Mouse (Mus musculus) heart, postnatal 0 days (tissue): ENCODE measurements at regions not wholly inside any gene's neighbourhood (a gene's known extent, or its start where the extent isn't known, plus 50 kb on each side); places are given as distances from the start of the nearest gene placed in this dataset.

Source experiments
- ATAC-seq: fragments of 200-750 bp; cut with Nextera tagmentation; 2 replicates; pipeline ENCODE4 v1.8.0; 2017; ENCODE audit warnings: low read depth, moderate number of reproducible peaks, moderate library complexity; ENCODE audit not compliant: insufficient read depth
- DNase-seq: peaks from one replicate; pipeline ENCODE4 v3.0.0-alpha.2; 2016; ENCODE audit warnings: low spot score
- H3K27ac ChIP-seq: fragments of 300-500 bp; sonication (generic); 2 replicates; pipeline ENCODE4 v1.5.1; 2014; ENCODE audit warnings: low read depth, mild to moderate bottlenecking
- H3K27me3 ChIP-seq: fragments of 300-500 bp; sonication (generic); 2 replicates; pipeline ENCODE4 v1.6.1; 2014; ENCODE audit warnings: low read length, mixed read lengths; ENCODE audit not compliant: control insufficient read depth, insufficient read depth
- H3K36me3 ChIP-seq: fragments of 300-500 bp; sonication (generic); replicated peaks from 2 replicates; pipeline ENCODE4 v1.6.1; 2014; ENCODE audit warnings: low read length, mixed read lengths; ENCODE audit not compliant: control insufficient read depth, insufficient read depth
- H3K4me1 ChIP-seq: fragments of 300-500 bp; sonication (generic); 2 replicates; pipeline ENCODE4 v1.6.1; 2014; ENCODE audit warnings: antibody characterized with exemption; ENCODE audit not compliant: control insufficient read depth, insufficient read depth
- H3K4me2 ChIP-seq: fragments of 300-500 bp; sonication (generic); 2 replicates; pipeline ENCODE4 v1.6.1; 2014; ENCODE audit warnings: low read depth, mild to moderate bottlenecking, low read length, moderate library complexity
- H3K4me3 ChIP-seq: fragments of 300-500 bp; sonication (generic); 2 replicates; pipeline ENCODE4 v1.5.1; 2014; ENCODE audit warnings: low read depth, low read length
- H3K9ac ChIP-seq: fragments of 300-500 bp; sonication (generic); replicated peaks from 2 replicates; pipeline ENCODE4 v1.6.1; 2014; ENCODE audit warnings: low read depth, low read length, mixed read lengths
- H3K9me3 ChIP-seq: fragments of 300-500 bp; sonication (generic); replicated peaks from 2 replicates; pipeline ENCODE4 v1.6.1; 2016; ENCODE audit warnings: low read length; ENCODE audit not compliant: control insufficient read depth
- CTCF ChIP-seq: IDR thresholded peaks from 2 replicates; pipeline ENCODE4 v1.5.1; 2016; ENCODE audit warnings: antibody characterized with exemption, control low read depth, low read depth
- EP300 ChIP-seq: IDR thresholded peaks from 2 replicates; pipeline ENCODE4 v1.6.1; 2016; ENCODE audit warnings: antibody characterized with exemption, low read depth
- WGBS: fragments of 180-500 bp; shearing (Covaris S2); extraction: QIAGEN DNeasy Blood & Tissue Kit; methylation state at CpG from one replicate; pipeline ENCODE4 v1.1.7; 2014; 5-methylcytosine and 5-hydroxymethylcytosine counted together

DNA sequence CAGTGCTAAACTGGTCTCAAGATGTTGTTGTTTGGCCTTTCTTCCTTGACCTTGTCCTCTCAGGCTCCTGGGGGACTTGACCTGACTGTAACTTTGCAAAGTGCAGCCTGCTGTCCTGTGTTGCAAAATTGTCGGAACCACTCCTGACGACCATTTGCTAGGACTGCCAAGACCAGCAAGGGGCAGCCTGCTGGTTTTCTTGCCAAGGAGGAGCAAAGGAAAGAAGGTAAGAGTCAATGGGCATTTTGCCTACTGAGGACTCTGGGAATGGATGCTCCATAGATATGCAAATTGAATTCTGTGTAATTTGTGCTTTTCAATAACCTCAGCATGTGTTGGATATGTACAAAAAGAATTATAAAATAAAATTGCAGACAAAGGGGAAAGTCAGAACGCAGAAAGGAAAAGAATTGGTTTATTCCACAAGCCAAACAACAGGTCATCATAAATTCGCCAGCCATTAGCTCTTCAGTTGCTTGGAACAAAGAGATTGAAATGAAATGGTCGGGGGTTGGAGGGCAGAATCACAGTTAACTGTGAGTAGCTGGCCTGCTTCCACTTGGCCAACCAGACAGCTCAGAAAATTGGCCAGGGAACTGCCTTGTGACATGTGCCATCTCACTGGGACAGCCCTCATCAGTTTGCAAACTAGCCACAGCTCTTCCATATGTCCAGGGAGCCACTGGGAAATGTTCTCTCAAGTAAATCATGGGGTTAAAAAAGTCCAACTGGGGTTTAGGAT is 256.5 kb upstream of the Gm10192 start:
- TF ChIP-seq CTCF (no peak), EP300 (no peak)
- Histone ChIP-seq H3K4me1 (no peaks in the 10 kb centered on the region), H3K4me3 (no peak overlapping the region), H3K36me3 (no peaks in the 10 kb centered on the region), H3K27ac (no peak overlapping the region), H3K9ac (no peak overlapping the region), H3K27me3 (no peaks in the 10 kb centered on the region), H3K9me3 (no peaks in the 10 kb centered on the region; the same call in 1 of the 2 replicates), H3K4me2 (no peak overlapping the region)
- ATAC-seq (no peak), DNase-seq (no peak)
- 76% methylated on average over 5 of the region's 5 CpGs for WGBS

DNA sequence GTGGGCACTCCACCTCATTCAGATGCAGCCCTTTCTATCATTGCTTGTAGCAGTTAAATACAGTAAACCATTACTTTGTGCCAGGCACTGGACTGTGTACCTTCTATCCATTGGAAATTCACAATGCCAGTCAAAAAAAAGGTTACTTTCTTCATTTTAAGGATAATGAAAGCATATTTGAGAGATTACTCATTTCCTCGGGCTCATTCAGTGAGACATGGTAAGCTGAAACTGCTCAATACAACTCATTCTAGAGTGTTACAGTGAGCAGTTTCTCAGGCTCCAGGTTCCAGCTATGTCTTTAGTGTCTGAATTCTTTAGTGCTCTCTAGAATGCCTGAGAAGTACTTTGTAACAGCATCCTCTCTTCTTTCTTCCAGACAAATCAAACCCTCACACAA is 249.7 kb upstream of the Gm10192 start:
- Histone ChIP-seq H3K36me3 (no peaks in the 10 kb centered on the region), H3K27me3 (no peaks in the 10 kb centered on the region), H3K27ac (no peak overlapping the region), H3K9me3 (no peaks in the 10 kb centered on the region), H3K4me2 (no peak overlapping the region), H3K4me1 (no peaks in the 10 kb centered on the region), H3K4me3 (no peak overlapping the region), H3K9ac (no peak overlapping the region)
- DNase-seq (no peak), ATAC-seq (no peak)
- WGBS = 46% methylated on average over 1 of the region's 1 CpGs
- TF ChIP-seq CTCF (no peak), EP300 (no peak)

DNA sequence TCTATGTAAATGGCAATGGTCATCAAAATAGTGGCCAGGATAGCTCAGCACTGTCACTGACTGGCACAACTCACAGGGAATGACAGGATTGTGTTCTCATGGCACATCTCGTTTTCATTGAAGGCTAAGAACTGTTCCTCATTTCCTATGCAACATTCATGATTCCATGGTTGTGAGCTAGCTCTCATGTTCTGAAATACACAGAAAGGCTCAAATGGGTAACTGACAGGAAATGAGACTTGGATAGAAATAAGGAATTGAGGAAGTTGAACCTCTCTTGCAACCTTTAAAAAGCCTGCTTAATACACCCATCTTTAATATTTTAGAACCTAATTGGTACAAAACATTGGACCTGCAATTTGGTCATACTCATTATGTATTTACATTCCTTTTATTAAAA is 249.1 kb upstream of the Gm10192 start:
- no peaks in the 10 kb centered on the region for H3K36me3 ChIP-seq
- no peak overlapping the region for H3K9ac ChIP-seq
- no peaks in the 10 kb centered on the region for H3K9me3 ChIP-seq
- WGBS = 63% methylated on average over 1 of the region's 1 CpGs
- H3K27ac ChIP-seq = no peak overlapping the region
- no peak overlapping the region for H3K4me3 ChIP-seq
- no peak for TF ChIP-seq EP300
- TF ChIP-seq CTCF = no peak
- DNase-seq (no peak), ATAC-seq (no peak)
- H3K4me1 ChIP-seq = no peaks in the 10 kb centered on the region
- no peaks in the 10 kb centered on the region for H3K27me3 ChIP-seq
- no peak overlapping the region for H3K4me2 ChIP-seq

DNA sequence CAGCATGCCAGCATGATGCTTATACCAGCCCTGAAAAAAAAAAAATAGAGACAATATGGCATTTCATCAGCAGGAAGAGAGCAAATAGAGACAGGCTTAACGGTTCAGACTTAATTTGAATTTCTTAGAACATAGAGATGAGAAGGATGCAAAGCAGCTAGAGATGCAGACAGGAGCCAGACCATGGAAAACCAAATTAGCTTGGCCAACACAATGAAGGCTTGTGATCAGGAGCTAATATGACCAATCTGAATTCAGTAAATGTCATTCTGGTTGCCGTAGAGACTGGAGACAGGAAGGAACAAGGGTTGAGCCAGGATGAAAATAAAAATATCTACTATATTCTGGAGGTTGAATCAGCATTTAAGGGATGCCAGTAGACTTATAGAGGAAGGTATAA is 248.3 kb upstream of the Gm10192 start:
- 72% methylated on average over 2 of the region's 2 CpGs for WGBS
- no peak for TF ChIP-seq EP300
- TF ChIP-seq CTCF = no peak
- no peak overlapping the region for H3K27ac ChIP-seq
- H3K9me3 ChIP-seq = no peaks in the 10 kb centered on the region
- no peaks in the 10 kb centered on the region for H3K27me3 ChIP-seq
- H3K4me2 ChIP-seq = no peak overlapping the region
- DNase-seq = no peak
- ATAC-seq = no peak
- no peaks in the 10 kb centered on the region for H3K4me1 ChIP-seq
- no peak overlapping the region for H3K4me3 ChIP-seq
- H3K9ac ChIP-seq = no peak overlapping the region
- no peaks in the 10 kb centered on the region for H3K36me3 ChIP-seq

DNA sequence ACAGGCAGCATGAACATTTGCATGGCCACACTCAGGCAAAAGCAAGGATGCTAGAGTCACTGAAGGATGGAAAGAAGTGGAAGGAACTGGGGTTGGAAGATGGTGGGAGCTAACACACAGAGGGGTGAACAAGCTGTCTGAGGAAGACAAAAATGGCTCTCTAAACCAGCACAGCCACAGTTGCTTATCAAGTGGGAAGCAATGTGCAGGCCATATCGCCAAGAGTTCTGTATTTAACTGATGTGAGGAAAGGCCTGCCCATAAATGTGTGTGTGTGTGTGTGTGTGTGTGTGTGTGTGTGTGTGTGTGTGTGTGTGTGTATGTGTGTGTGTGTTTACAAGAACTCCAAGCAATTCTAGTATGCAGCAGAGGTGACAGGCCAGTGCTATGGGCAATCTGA is 236.9 kb upstream of the Gm10192 start:
- Histone ChIP-seq H3K4me1 (no peaks in the 10 kb centered on the region), H3K4me3 (no peak overlapping the region), H3K9ac (no peak overlapping the region), H3K4me2 (no peak overlapping the region), H3K27ac (no peak overlapping the region), H3K9me3 (no peaks in the 10 kb centered on the region), H3K27me3 (no peaks in the 10 kb centered on the region), H3K36me3 (no peaks in the 10 kb centered on the region)
- no peak for TF ChIP-seq CTCF
- no peak for TF ChIP-seq EP300
- 65% methylated on average over 1 of the region's 1 CpGs for whole genome bisulfite sequencing
- no peak for ATAC-seq
- DNase-seq = no peak

DNA sequence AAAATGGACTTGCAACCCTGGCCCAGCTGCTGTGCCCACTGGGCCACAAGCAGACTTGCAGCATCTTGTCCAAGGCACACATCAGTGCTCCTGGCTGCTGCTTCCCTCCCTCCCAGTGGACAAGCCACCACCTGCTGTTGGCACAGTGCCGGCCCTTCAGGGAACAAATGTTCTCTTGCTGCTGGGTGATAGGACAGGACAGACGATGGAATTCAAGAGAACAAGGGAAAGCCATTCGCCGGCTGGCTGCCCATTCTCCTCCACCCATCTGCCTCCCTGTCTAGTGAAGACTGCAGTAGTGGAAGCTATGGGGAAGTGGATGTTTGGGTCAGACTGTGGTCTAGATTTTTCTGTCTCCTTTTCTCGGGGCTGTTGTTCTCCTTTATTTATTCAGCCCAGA is 235.7 kb upstream of the Gm10192 start:
- WGBS = 22% methylated on average over 5 of the region's 5 CpGs
- H3K27me3 ChIP-seq = no peaks in the 10 kb centered on the region
- DNase-seq = peak; percentile 18
- no peak overlapping the region for H3K27ac ChIP-seq
- H3K4me2 ChIP-seq = no peak overlapping the region
- no peak for TF ChIP-seq CTCF
- no peak for TF ChIP-seq EP300
- no peaks in the 10 kb centered on the region for H3K36me3 ChIP-seq
- H3K4me1 ChIP-seq = no peaks in the 10 kb centered on the region
- no peaks in the 10 kb centered on the region for H3K9me3 ChIP-seq
- H3K9ac ChIP-seq = no peak overlapping the region
- H3K4me3 ChIP-seq = no peak overlapping the region
- ATAC-seq = peak; percentile 75
